Mouse (Mus musculus): ENCODE measurements around the gene Hbp1. TPM values are rescaled to one million over a fixed set of nuclear protein-coding genes. Genes with fewer than 3 reads are reported as not detected.

Gene Hbp1
- polyA plus RNA-seq, 1 experiment from 2014 or later, result 153 TPM

GRCm38 (mm10) chr12:31984664-31985063 lies 34.3 kb upstream of the Hbp1 start:
- H3K27me3 ChIP-seq (ENCODE audit: control insufficient read depth, insufficient read depth, low read length), result no peaks in the 10 kb centered on the region
- ATAC-seq (ENCODE audit: insufficient number of reproducible peaks, insufficient read depth, low FRiP score, low read depth), result no peak
- no peak overlapping the region for H3K4me3 ChIP-seq (ENCODE audit: low read depth, low read length)
- H3K4me2 ChIP-seq (replicated peaks; ENCODE audit: low read depth, low read length), result no peak overlapping the region
- H3K4me1 ChIP-seq (ENCODE audit: control insufficient read depth, insufficient read depth, low read length), result no peaks in the 10 kb centered on the region
- 61% methylated on average over 12 of the region's 12 CpGs for WGBS
- H3K36me3 ChIP-seq (ENCODE audit: control insufficient read depth, insufficient read depth, low read length), result no peaks in the 10 kb centered on the region
- no peak overlapping the region for H3K27ac ChIP-seq (ENCODE audit: low read length)
- H3K9me3 ChIP-seq (ENCODE audit: control insufficient read depth, low read depth, low read length), result no peaks in the 10 kb centered on the region
- H3K9ac ChIP-seq (replicated peaks; ENCODE audit: low read depth, low read length), result no peak overlapping the region

- Histone ChIP-seq H3K36me3 (ENCODE audit: control insufficient read depth, insufficient read depth, low read length) (no peaks in the 10 kb centered on the region), H3K27me3 (ENCODE audit: control insufficient read depth, insufficient read depth, low read length) (no peaks in the 10 kb centered on the region), H3K4me2 (replicated peaks; ENCODE audit: low read depth, low read length) (no peak overlapping the region), H3K4me1 (ENCODE audit: control insufficient read depth, insufficient read depth, low read length) (no peaks in the 10 kb centered on the region), H3K4me3 (ENCODE audit: low read depth, low read length) (no peak overlapping the region), H3K9me3 (ENCODE audit: control insufficient read depth, low read depth, low read length) (no peaks in the 10 kb centered on the region), H3K27ac (ENCODE audit: low read length) (no peak overlapping the region), H3K9ac (replicated peaks; ENCODE audit: low read depth, low read length) (no peak overlapping the region)
- 43% methylated on average over 2 of the region's 2 CpGs for WGBS
- ATAC-seq (ENCODE audit: insufficient number of reproducible peaks, insufficient read depth, low FRiP score, low read depth), result no peak
These were observed 33.9 kb upstream of the Hbp1 start for GRCm38 (mm10) chr12:31984206-31984605.

GRCm38 (mm10) chr12:31983769-31984168 lies 33.4 kb upstream of the Hbp1 start:
- Histone ChIP-seq H3K4me2 (replicated peaks; ENCODE audit: low read depth, low read length) (no peak overlapping the region), H3K36me3 (ENCODE audit: control insufficient read depth, insufficient read depth, low read length) (no peaks in the 10 kb centered on the region), H3K27me3 (ENCODE audit: control insufficient read depth, insufficient read depth, low read length) (no peaks in the 10 kb centered on the region), H3K27ac (ENCODE audit: low read length) (no peak overlapping the region), H3K9ac (replicated peaks; ENCODE audit: low read depth, low read length) (no peak overlapping the region), H3K4me1 (ENCODE audit: control insufficient read depth, insufficient read depth, low read length) (no peaks in the 10 kb centered on the region), H3K9me3 (ENCODE audit: control insufficient read depth, low read depth, low read length) (no peaks in the 10 kb centered on the region), H3K4me3 (ENCODE audit: low read depth, low read length) (no peak overlapping the region)
- WGBS, result 81% methylated on average over 6 of the region's 6 CpGs
- no peak for ATAC-seq (ENCODE audit: insufficient number of reproducible peaks, insufficient read depth, low FRiP score, low read depth)

- 61% methylated on average over 7 of the region's 7 CpGs for WGBS
- no peaks in the 10 kb centered on the region for H3K9me3 ChIP-seq (ENCODE audit: control insufficient read depth, low read depth, low read length)
- no peaks in the 10 kb centered on the region for H3K4me1 ChIP-seq (ENCODE audit: control insufficient read depth, insufficient read depth, low read length)
- no peak overlapping the region for H3K4me3 ChIP-seq (ENCODE audit: low read depth, low read length)
- no peak overlapping the region for H3K9ac ChIP-seq (replicated peaks; ENCODE audit: low read depth, low read length)
- H3K4me2 ChIP-seq (replicated peaks; ENCODE audit: low read depth, low read length), result no peak overlapping the region
- ATAC-seq (ENCODE audit: insufficient number of reproducible peaks, insufficient read depth, low FRiP score, low read depth), result no peak
- H3K27ac ChIP-seq (ENCODE audit: low read length), result no peak overlapping the region
- H3K27me3 ChIP-seq (ENCODE audit: control insufficient read depth, insufficient read depth, low read length), result no peaks in the 10 kb centered on the region
- H3K36me3 ChIP-seq (ENCODE audit: control insufficient read depth, insufficient read depth, low read length), result no peaks in the 10 kb centered on the region
These were observed 32.9 kb upstream of the Hbp1 start for GRCm38 (mm10) chr12:31983238-31983637.

GRCm38 (mm10) chr12:31977613-31978195 lies 27.4 kb upstream of the Hbp1 start:
- H3K9ac ChIP-seq (replicated peaks; ENCODE audit: low read depth, low read length), result no peak overlapping the region
- H3K4me3 ChIP-seq (ENCODE audit: low read depth, low read length), result no peak overlapping the region
- no peaks in the 10 kb centered on the region for H3K27me3 ChIP-seq (ENCODE audit: control insufficient read depth, insufficient read depth, low read length)
- no peak overlapping the region for H3K27ac ChIP-seq (ENCODE audit: low read length)
- no peaks in the 10 kb centered on the region for H3K36me3 ChIP-seq (ENCODE audit: control insufficient read depth, insufficient read depth, low read length)
- H3K4me1 ChIP-seq (ENCODE audit: control insufficient read depth, insufficient read depth, low read length), result no peaks in the 10 kb centered on the region; the same call in 1 of the 2 replicates
- H3K4me2 ChIP-seq (replicated peaks; ENCODE audit: low read depth, low read length), result no peak overlapping the region
- WGBS, result 78% methylated on average over 12 of the region's 12 CpGs
- no peaks in the 10 kb centered on the region for H3K9me3 ChIP-seq (ENCODE audit: control insufficient read depth, low read depth, low read length)
- no peak for ATAC-seq (ENCODE audit: insufficient number of reproducible peaks, insufficient read depth, low FRiP score, low read depth)

- Histone ChIP-seq H3K27me3 (ENCODE audit: control insufficient read depth, insufficient read depth, low read length) (no peaks in the 10 kb centered on the region), H3K4me1 (ENCODE audit: control insufficient read depth, insufficient read depth, low read length) (no peaks in the 10 kb centered on the region; the same call in 1 of the 2 replicates), H3K4me2 (replicated peaks; ENCODE audit: low read depth, low read length) (no peak overlapping the region), H3K36me3 (ENCODE audit: control insufficient read depth, insufficient read depth, low read length) (peaks cover 2% of the 10 kb centered on the region; the same call in 1 of the 2 replicates), H3K4me3 (ENCODE audit: low read depth, low read length) (no peak overlapping the region), H3K9ac (replicated peaks; ENCODE audit: low read depth, low read length) (no peak overlapping the region), H3K27ac (ENCODE audit: low read length) (no peak overlapping the region), H3K9me3 (ENCODE audit: control insufficient read depth, low read depth, low read length) (no peaks in the 10 kb centered on the region)
- no peak for ATAC-seq (ENCODE audit: insufficient number of reproducible peaks, insufficient read depth, low FRiP score, low read depth)
- 45% methylated on average over 7 of the region's 7 CpGs for WGBS
These were observed 26.2 kb upstream of the Hbp1 start for GRCm38 (mm10) chr12:31976544-31976943.

GRCm38 (mm10) chr12:31973473-31974172 lies 23.3 kb upstream of the Hbp1 start:
- Histone ChIP-seq H3K9me3 (ENCODE audit: control insufficient read depth, low read depth, low read length) (no peaks in the 10 kb centered on the region), H3K4me2 (replicated peaks; ENCODE audit: low read depth, low read length) (no peak overlapping the region), H3K36me3 (ENCODE audit: control insufficient read depth, insufficient read depth, low read length) (peaks cover 3% of the 10 kb centered on the region; the same call in 1 of the 2 replicates), H3K9ac (replicated peaks; ENCODE audit: low read depth, low read length) (no peak overlapping the region), H3K4me3 (ENCODE audit: low read depth, low read length) (no peak overlapping the region), H3K27me3 (ENCODE audit: control insufficient read depth, insufficient read depth, low read length) (no peaks in the 10 kb centered on the region), H3K4me1 (ENCODE audit: control insufficient read depth, insufficient read depth, low read length) (no peaks in the 10 kb centered on the region; the same call in 1 of the 2 replicates), H3K27ac (ENCODE audit: low read length) (0 out of 2 replicates have a peak overlapping the region, but pooled peaks have one; percentile 2)
- WGBS, result 57% methylated on average over 13 of the region's 13 CpGs
- peak; percentile 67 for ATAC-seq (ENCODE audit: insufficient number of reproducible peaks, insufficient read depth, low FRiP score, low read depth)

- peaks cover 3% of the 10 kb centered on the region; the same call in 1 of the 2 replicates for H3K36me3 ChIP-seq (ENCODE audit: control insufficient read depth, insufficient read depth, low read length)
These were observed 21.2 kb upstream of the Hbp1 start for GRCm38 (mm10) chr12:31971547-31971946.

More at GRCm38 (mm10) chr12:31971547-31971946, 21.2 kb upstream of the Hbp1 start:
- H3K4me3 ChIP-seq (ENCODE audit: low read depth, low read length), result no peak overlapping the region
- H3K4me1 ChIP-seq (ENCODE audit: control insufficient read depth, insufficient read depth, low read length), result no peaks in the 10 kb centered on the region; the same call in 1 of the 2 replicates
- H3K9me3 ChIP-seq (ENCODE audit: control insufficient read depth, low read depth, low read length), result no peaks in the 10 kb centered on the region
- no peak overlapping the region for H3K9ac ChIP-seq (replicated peaks; ENCODE audit: low read depth, low read length)
- 84% methylated on average over 8 of the region's 8 CpGs for WGBS
- H3K27me3 ChIP-seq (ENCODE audit: control insufficient read depth, insufficient read depth, low read length), result no peaks in the 10 kb centered on the region
- no peak for ATAC-seq (ENCODE audit: insufficient number of reproducible peaks, insufficient read depth, low FRiP score, low read depth)
- H3K27ac ChIP-seq (ENCODE audit: low read length), result no peak overlapping the region
- H3K4me2 ChIP-seq (replicated peaks; ENCODE audit: low read depth, low read length), result no peak overlapping the region
